Mouse (Mus musculus): ENCODE data around the gene Hspa1l.
A peak's percentile ranks its signal among the peaks of the same experiment; 100 is the strongest.
"Not testable (repeated sequence)": the region's sequence is repeated elsewhere in the genome, so short reads cannot be mapped to it uniquely, and the experiment has no call there.

The Hspa1l gene

GRCm38 (mm10) chr17:34977000-34977399 lies 4.5 kb downstream of the Hspa1l start:
- no peak for DNase-seq

- DNase-seq = no peak
Observed at GRCm38 (mm10) chr17:34978239-34978638, 5.7 kb downstream of the Hspa1l start.

GRCm38 (mm10) chr17:34979631-34980030 lies 7.1 kb downstream of the Hspa1l start:
- DNase-seq = no peak

GRCm38 (mm10) chr17:34980655-34981054 lies 8.2 kb downstream of the Hspa1l start:
- no peak for DNase-seq

DNA sequence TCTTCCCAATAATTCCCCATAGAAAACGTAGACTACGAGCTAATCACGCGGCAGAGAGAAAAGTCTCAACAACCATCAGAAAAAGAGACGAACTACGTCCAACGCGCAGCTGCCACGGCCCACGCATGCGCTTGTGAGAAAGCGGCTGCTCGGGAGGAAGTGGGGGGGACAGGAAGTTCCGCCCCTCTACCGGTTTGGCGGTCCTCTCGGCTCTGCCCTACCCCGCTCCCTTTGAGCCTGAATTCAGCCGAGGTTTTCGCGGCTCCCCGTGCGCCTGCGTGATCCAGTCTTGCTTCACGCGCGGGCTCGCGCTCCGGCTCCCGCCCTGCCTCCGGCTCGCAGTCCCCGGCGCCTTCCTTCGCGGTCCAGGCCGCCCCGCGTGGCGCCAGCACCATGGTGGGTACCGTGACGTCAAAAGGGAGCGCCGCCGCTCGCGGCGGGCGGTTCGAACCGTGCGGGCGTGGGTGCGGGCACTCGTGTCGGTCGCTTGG lies 9.2 kb downstream of the Hspa1l start, which contains the start of gene Lsm2:
Gene Lsm2, plus strand, starts transcription at position 173 of the 491 bp plus-strand sequence.
- peak; percentile 94 for DNase-seq

DNA sequence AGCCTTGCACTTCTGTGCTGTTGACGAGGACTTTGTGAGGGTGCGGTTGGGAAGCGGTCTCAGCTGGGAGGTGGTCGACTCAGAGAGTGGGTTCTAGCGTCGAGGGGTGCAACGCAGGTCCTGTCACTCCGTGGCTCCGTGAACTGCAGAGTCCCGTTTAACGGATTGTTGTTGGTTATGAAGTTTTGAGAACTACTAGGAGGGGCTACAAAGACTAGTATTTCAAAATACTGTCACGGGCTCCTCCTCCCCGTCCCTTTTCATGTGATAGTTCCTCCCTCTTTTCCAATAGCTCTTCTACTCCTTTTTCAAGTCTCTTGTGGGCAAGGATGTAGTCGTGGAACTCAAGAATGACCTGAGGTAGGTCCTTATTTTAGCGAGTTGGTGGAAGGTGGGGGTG lies 9.8 kb downstream of the Hspa1l start:
- no peak for DNase-seq

- no peak for DNase-seq
Observed at GRCm38 (mm10) chr17:34984218-34984617, 11.7 kb downstream of the Hspa1l start.

- DNase-seq = no peak
Observed at GRCm38 (mm10) chr17:34994751-34995150, 22.2 kb downstream of the Hspa1l start.

DNA sequence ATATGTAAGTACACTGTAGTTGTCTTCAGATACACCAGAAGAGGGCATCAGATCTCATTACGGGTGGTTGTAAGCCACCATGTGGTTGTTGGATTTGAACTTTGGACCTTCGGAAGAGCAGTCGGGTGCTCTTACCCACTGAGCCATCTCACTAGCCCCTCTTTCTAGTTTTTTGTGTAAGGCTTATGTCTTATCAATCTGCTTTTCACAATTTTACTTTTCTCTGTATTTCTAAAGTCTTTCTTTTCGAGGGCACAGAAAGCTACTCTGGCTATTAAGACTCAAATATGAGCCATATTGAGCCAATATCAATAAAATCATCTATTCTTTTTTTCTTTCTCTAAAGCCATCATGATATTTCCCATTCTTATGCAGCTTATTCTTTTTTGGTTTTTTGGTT lies 22.7 kb downstream of the Hspa1l start:
- not testable (repeated sequence) for DNase-seq

DNA sequence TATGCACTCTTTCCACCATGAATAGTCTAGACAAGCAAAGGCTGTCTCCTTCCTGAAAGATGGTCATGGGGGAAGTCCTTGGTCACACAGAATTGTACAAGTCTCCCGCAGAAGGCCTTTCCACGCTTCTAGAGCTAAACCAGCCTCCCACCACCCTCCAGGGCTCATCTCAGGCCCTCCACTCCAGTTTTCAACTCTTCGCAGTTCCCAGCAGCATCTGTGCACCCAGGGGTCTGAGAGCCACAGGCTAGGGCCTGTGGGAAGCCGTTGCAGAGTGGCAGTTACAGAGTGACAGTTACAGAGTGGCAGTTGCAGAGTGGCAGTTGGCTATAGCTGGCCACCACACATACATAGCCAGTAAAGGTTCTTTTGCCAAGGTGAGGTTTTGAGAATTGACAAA lies 23.4 kb downstream of the Hspa1l start:
- not testable (repeated sequence) for DNase-seq

- DNase-seq = no peak
Observed at GRCm38 (mm10) chr17:34996411-34997141, 24.1 kb downstream of the Hspa1l start.

- DNase-seq = no peak
Observed at GRCm38 (mm10) chr17:34997142-34997483, 24.6 kb downstream of the Hspa1l start.

GRCm38 (mm10) chr17:34998526-34999430 lies 26.3 kb downstream of the Hspa1l start:
- DNase-seq = peak; percentile 39

GRCm38 (mm10) chr17:34999871-35000716 lies 27.6 kb downstream of the Hspa1l start:
- peak; percentile 35 for DNase-seq

- DNase-seq = peak; percentile 87
Observed at GRCm38 (mm10) chr17:35000717-35001451, 28.4 kb downstream of the Hspa1l start, which contains the start of gene Vars. Gene Vars, plus strand, starts transcription at chr17:35000987.

- peak; percentile 30 for DNase-seq
Observed at GRCm38 (mm10) chr17:35001452-35002152, 29.1 kb downstream of the Hspa1l start.

GRCm38 (mm10) chr17:35002153-35002865 lies 29.8 kb downstream of the Hspa1l start:
- DNase-seq = peak; percentile 40

GRCm38 (mm10) chr17:35003022-35003838 lies 30.7 kb downstream of the Hspa1l start:
- DNase-seq = peak; percentile 20

- peak; percentile 37 for DNase-seq
Observed at GRCm38 (mm10) chr17:35004075-35004717, 31.7 kb downstream of the Hspa1l start.

All from cerebellum, adult 9-11 months (tissue).